Mouse (Mus musculus): ENCODE results near the gene Fam92b. TPM values are rescaled to one million over a fixed set of nuclear protein-coding genes. Genes with fewer than 3 reads are reported as not detected.

Gene Fam92b
- polyA plus RNA-seq, 1 experiment from 2014 or later = 1.5 TPM

DNA sequence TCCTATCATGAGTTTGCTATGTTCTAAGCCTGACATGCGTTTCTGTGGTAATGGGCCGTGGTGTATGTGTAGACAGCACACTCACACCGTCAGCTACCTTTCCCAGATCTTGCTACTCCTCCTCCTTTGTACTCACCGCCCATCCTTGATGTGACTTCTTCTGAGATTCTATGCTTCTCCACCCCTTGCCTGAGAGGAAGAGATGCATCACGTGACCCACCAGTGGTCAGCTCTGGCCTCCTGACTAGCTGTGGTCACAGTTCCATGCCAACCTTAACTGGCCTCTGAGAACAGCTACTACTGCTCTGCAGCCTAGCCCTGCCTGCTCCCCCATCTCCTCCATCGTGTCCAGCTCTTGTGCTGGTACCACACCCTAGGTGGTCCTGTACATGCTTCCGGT is 41.6 kb downstream of the Fam92b start:
- Histone ChIP-seq H3K27ac (ENCODE audit: low read depth) (no peak overlapping the region), H3K4me1 (replicated peaks; ENCODE audit: control insufficient read depth, insufficient read depth, low read length) (no peaks in the 10 kb centered on the region; the same call in 1 of the 2 replicates), H3K4me2 (ENCODE audit: low read length) (no peak overlapping the region), H3K4me3 (ENCODE audit: low read depth, low read length) (no peak overlapping the region), H3K9ac (ENCODE audit: low read length) (no peak overlapping the region), H3K36me3 (ENCODE audit: control insufficient read depth, insufficient read depth, low read length) (no peaks in the 10 kb centered on the region), H3K9me3 (ENCODE audit: control insufficient read depth, low read length) (no peaks in the 10 kb centered on the region), H3K27me3 (replicated peaks; ENCODE audit: control insufficient read depth, insufficient read depth, low read length) (no peaks in the 10 kb centered on the region)
- 85% methylated on average over 7 of the region's 7 CpGs for WGBS
- DNase-seq (ENCODE audit: low spot score) = no peak
- no peak for ATAC-seq (replicated peaks; ENCODE audit: low FRiP score, low TSS enrichment, low read depth)

DNA sequence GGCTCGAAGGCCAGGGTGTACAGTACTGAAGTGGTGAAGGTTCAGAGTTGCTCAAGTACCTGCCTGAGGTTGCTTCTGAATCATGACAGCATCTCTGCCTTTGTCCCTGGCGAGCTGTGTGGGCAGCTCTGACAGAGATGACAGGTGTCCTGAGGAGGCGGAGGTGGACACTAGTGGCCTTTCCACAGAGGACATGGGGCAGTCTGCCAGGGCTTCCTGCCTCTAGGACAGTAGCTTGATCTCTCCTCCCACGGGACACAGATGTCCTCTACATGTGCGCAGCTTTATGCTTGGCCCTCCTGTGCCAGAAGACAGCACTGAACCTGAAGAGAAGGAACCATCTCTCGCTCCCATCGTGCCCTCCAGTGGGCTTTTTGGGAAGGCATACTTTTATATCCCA is 44.1 kb downstream of the Fam92b start:
- ATAC-seq (replicated peaks; ENCODE audit: low FRiP score, low TSS enrichment, low read depth) = no peak
- no peak overlapping the region for H3K9ac ChIP-seq (ENCODE audit: low read length)
- H3K4me1 ChIP-seq (replicated peaks; ENCODE audit: control insufficient read depth, insufficient read depth, low read length) = no peaks in the 10 kb centered on the region; the same call in 1 of the 2 replicates
- H3K4me2 ChIP-seq (ENCODE audit: low read length) = no peak overlapping the region
- WGBS = 84% methylated on average over 7 of the region's 7 CpGs
- H3K4me3 ChIP-seq (ENCODE audit: low read depth, low read length) = no peak overlapping the region
- no peak overlapping the region for H3K27ac ChIP-seq (ENCODE audit: low read depth)
- no peaks in the 10 kb centered on the region for H3K9me3 ChIP-seq (ENCODE audit: control insufficient read depth, low read length)
- H3K36me3 ChIP-seq (ENCODE audit: control insufficient read depth, insufficient read depth, low read length) = no peaks in the 10 kb centered on the region
- DNase-seq (ENCODE audit: low spot score) = no peak
- no peaks in the 10 kb centered on the region for H3K27me3 ChIP-seq (replicated peaks; ENCODE audit: control insufficient read depth, insufficient read depth, low read length)

DNA sequence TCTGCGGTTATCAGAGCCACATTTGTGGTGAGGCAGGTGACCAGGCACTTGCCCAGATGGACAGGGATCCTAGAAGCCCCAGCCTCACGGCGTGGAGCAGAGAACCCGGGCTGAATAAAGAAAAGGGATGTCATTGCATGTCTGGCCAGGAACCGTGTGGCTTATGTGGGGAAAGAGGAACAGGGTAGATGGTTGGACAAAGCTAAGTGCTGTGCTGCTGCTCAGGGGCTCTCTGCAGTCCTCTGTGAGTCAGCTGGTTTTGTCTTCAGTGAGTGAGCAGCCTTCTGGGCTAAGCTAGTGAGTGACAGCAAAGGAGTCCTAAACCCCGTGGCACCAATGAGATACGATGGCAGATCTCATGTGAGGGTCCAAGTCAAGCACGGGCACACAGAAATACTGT is 46.1 kb downstream of the Fam92b start:
- Histone ChIP-seq H3K4me1 (replicated peaks; ENCODE audit: control insufficient read depth, insufficient read depth, low read length) (peaks cover 12% of the 10 kb centered on the region), H3K36me3 (ENCODE audit: control insufficient read depth, insufficient read depth, low read length) (no peaks in the 10 kb centered on the region), H3K4me2 (ENCODE audit: low read length) (no peak overlapping the region), H3K9ac (ENCODE audit: low read length) (no peak overlapping the region), H3K27ac (ENCODE audit: low read depth) (no peak overlapping the region), H3K4me3 (ENCODE audit: low read depth, low read length) (no peak overlapping the region), H3K9me3 (ENCODE audit: control insufficient read depth, low read length) (no peaks in the 10 kb centered on the region), H3K27me3 (replicated peaks; ENCODE audit: control insufficient read depth, insufficient read depth, low read length) (no peaks in the 10 kb centered on the region)
- ATAC-seq (replicated peaks; ENCODE audit: low FRiP score, low TSS enrichment, low read depth) = no peak
- 89% methylated on average over 8 of the region's 8 CpGs for WGBS
- no peak for DNase-seq (ENCODE audit: low spot score)

DNA sequence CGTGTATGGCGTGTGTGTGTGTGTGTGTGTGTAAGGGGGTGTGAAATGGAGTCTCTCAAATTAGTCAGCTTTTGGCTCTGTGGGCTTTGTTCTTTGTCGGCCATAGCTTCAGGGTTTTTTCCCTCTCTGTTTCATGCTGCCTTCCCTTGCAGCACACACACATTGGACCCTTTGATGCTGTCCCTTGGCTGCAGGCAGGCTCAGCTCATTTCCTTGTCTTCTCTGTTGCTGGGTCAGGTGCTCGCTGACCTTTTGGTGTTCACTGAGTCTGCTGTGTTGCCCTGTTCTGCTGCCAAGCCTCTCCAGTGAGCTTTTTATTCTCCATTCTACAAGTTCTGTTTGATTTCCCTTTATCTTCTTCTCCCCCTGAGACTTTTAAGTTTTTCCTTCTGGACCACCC is 47.7 kb downstream of the Fam92b start:
- H3K9ac ChIP-seq (ENCODE audit: low read length) = no peak overlapping the region
- no peak for ATAC-seq (replicated peaks; ENCODE audit: low FRiP score, low TSS enrichment, low read depth)
- H3K9me3 ChIP-seq (ENCODE audit: control insufficient read depth, low read length) = no peaks in the 10 kb centered on the region
- H3K4me1 ChIP-seq (replicated peaks; ENCODE audit: control insufficient read depth, insufficient read depth, low read length) = peaks cover 25% of the 10 kb centered on the region
- H3K4me3 ChIP-seq (ENCODE audit: low read depth, low read length) = no peak overlapping the region
- H3K4me2 ChIP-seq (ENCODE audit: low read length) = no peak overlapping the region
- WGBS = 75% methylated on average over 4 of the region's 4 CpGs
- no peak overlapping the region for H3K27ac ChIP-seq (ENCODE audit: low read depth)
- H3K27me3 ChIP-seq (replicated peaks; ENCODE audit: control insufficient read depth, insufficient read depth, low read length) = no peaks in the 10 kb centered on the region
- DNase-seq (ENCODE audit: low spot score) = no peak
- H3K36me3 ChIP-seq (ENCODE audit: control insufficient read depth, insufficient read depth, low read length) = no peaks in the 10 kb centered on the region

DNA sequence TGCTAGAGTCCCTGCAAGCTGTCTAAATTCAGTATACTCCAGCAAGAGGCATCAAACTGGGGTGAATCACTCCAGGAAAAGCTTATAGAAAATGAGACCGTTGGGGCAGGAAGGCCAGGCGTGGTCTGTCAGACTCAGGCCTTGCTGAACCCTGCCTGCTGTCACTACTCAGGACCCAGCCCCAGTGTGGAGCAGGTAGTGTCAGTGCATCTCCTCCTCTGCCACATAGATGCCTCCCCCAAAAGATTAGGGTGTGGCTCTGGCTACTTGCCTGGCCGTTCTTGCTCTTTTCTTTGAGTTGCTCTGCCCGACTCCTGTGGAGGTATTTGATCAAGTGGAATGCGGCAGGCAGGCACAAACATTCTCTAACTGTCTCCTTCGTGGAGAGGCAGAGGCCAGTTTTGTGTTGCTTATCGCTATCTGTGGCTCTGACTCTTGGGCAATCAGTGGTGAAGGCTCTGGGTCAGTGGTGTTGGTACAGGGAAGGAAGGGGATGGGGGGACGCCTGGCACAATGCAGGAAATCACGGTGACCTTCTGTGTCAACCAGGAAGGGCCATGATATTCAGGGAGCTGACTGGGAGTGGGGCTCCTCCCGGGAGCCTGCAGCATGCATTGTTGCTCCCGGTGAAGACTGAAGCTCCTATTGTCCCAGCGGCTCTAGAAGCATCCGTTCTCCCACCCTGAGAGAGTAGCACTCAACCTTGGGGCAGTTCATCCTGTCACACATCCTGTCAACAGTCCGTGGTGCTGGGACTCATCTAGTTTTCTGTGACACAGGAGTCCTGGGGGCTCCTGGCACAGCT is 50.7 kb downstream of the Fam92b start:
- ATAC-seq (replicated peaks; ENCODE audit: low FRiP score, low TSS enrichment, low read depth) = no peak
- no peak overlapping the region for H3K4me2 ChIP-seq (ENCODE audit: low read length)
- DNase-seq (ENCODE audit: low spot score) = peak; percentile 54
- no peaks in the 10 kb centered on the region for H3K36me3 ChIP-seq (ENCODE audit: control insufficient read depth, insufficient read depth, low read length)
- WGBS = 23% methylated on average over 14 of the region's 14 CpGs
- H3K9me3 ChIP-seq (ENCODE audit: control insufficient read depth, low read length) = no peaks in the 10 kb centered on the region
- H3K27ac ChIP-seq (ENCODE audit: low read depth) = no peak overlapping the region; the same call in 1 of the 2 replicates
- H3K27me3 ChIP-seq (replicated peaks; ENCODE audit: control insufficient read depth, insufficient read depth, low read length) = no peaks in the 10 kb centered on the region
- H3K4me3 ChIP-seq (ENCODE audit: low read depth, low read length) = no peak overlapping the region
- H3K9ac ChIP-seq (ENCODE audit: low read length) = no peak overlapping the region
- peaks cover 35% of the 10 kb centered on the region for H3K4me1 ChIP-seq (replicated peaks; ENCODE audit: control insufficient read depth, insufficient read depth, low read length)

DNA sequence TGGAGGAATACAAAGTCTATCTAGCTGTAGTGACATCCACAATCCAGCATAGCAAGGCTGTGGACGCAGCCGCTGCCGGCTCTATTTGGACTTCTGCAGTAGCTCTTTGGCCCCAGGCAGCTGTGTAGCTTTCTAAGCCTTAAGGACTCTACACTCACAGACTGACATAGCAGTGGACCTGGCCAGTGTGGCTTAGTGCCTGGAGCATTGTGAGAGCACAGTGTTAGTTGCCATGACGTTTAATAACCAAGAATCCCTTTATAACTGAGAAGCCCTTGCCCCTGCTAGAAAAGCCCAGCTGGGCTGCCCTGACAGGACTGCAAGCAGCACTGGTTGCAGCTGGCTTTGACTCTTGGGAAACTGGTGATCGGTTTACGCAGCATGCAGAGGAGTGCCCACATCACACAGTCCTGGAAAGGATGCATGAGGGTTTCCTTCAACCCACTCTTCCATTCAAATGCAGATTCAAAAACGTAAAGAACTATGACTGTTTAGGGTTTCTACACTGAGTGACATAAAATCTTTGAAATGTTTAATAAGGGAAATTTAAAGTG is 52.4 kb downstream of the Fam92b start:
- no peaks in the 10 kb centered on the region for H3K36me3 ChIP-seq (ENCODE audit: control insufficient read depth, insufficient read depth, low read length)
- peak overlapping the region; percentile 38; the same call in 1 of the 2 replicates for H3K27ac ChIP-seq (ENCODE audit: low read depth)
- peaks cover 35% of the 10 kb centered on the region for H3K4me1 ChIP-seq (replicated peaks; ENCODE audit: control insufficient read depth, insufficient read depth, low read length)
- DNase-seq (ENCODE audit: low spot score) (no peak), ATAC-seq (replicated peaks; ENCODE audit: low FRiP score, low TSS enrichment, low read depth) (no peak)
- H3K4me2 ChIP-seq (ENCODE audit: low read length) = no peak overlapping the region
- H3K27me3 ChIP-seq (replicated peaks; ENCODE audit: control insufficient read depth, insufficient read depth, low read length) = no peaks in the 10 kb centered on the region
- no peaks in the 10 kb centered on the region for H3K9me3 ChIP-seq (ENCODE audit: control insufficient read depth, low read length)
- 52% methylated on average over 7 of the region's 7 CpGs for WGBS
- no peak overlapping the region for H3K4me3 ChIP-seq (ENCODE audit: low read depth, low read length)
- no peak overlapping the region for H3K9ac ChIP-seq (ENCODE audit: low read length)

DNA sequence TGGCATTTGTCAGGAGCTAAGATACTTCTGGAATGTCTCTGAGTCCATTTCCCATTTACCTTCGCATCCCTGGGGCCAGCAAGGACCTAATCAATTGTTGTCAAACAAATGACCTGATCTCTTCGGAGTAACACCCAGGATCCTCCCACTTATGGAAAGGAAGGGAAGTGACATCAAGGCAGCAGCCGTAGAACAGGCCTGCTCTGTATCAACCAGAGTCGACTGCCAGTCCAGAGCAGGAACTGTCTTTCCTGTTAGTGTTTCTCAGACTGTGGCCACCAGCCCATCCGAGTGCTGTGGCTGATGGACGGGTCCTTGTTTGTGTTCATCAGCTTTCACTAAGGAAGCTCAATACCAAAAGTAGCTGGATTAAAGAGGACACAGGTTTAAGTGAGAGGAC is 53.0 kb downstream of the Fam92b start:
- ATAC-seq (replicated peaks; ENCODE audit: low FRiP score, low TSS enrichment, low read depth) = no peak
- 14% methylated on average over 6 of the region's 6 CpGs for WGBS
- Histone ChIP-seq H3K4me1 (replicated peaks; ENCODE audit: control insufficient read depth, insufficient read depth, low read length) (peaks cover 40% of the 10 kb centered on the region), H3K9ac (ENCODE audit: low read length) (no peak overlapping the region), H3K27ac (ENCODE audit: low read depth) (peak overlapping the region; percentile 38; the same call in 1 of the 2 replicates), H3K36me3 (ENCODE audit: control insufficient read depth, insufficient read depth, low read length) (no peaks in the 10 kb centered on the region), H3K4me3 (ENCODE audit: low read depth, low read length) (no peak overlapping the region), H3K4me2 (ENCODE audit: low read length) (no peak overlapping the region; the same call in 1 of the 2 replicates), H3K9me3 (ENCODE audit: control insufficient read depth, low read length) (no peaks in the 10 kb centered on the region), H3K27me3 (replicated peaks; ENCODE audit: control insufficient read depth, insufficient read depth, low read length) (no peaks in the 10 kb centered on the region)
- peak; percentile 55 for DNase-seq (ENCODE audit: low spot score)

DNA sequence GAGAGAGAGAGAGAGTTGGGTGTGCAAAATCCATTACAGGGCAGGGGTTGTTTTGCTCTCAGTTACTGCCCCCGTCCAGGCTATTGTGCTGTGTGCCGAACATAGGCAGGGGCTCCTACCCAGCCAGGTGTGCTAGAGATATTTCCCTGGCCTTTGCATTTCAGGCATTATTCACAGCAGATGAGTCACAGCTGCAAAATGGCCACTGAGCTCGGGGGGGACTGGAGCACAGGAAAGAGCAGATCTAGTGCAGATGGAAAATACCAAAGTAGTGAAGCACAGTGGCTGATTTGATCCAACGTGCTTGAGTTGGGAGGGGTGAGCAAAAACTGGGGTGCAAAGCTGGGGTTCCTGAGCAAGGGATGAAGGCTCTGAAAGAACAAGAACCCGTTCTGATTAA is 56.3 kb downstream of the Fam92b start:
- WGBS = 47% methylated on average over 5 of the region's 5 CpGs
- no peak for ATAC-seq (replicated peaks; ENCODE audit: low FRiP score, low TSS enrichment, low read depth)

DNA sequence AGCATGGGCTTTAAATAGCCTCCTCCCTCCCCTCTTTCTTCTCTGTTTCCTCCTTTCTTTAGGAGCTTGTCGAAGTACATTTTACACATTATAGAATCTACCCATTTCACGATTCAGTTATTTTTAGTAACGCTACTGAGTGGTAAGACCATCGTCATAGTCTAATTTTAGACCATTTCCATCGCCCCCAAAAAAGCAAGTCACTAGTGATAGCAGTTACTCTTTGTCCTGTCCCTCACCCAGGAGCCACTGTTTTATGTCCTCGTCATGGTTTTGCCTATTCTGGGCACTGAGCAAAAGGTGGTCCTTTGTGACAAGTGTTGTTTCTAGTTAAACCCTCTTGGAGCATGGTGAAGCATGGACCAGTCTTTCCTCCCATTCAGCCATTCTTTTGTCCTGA is 57.3 kb downstream of the Fam92b start:
- H3K36me3 ChIP-seq (ENCODE audit: control insufficient read depth, insufficient read depth, low read length) = no peaks in the 10 kb centered on the region
- no peak overlapping the region for H3K9ac ChIP-seq (ENCODE audit: low read length)
- H3K27me3 ChIP-seq (replicated peaks; ENCODE audit: control insufficient read depth, insufficient read depth, low read length) = peaks cover 17% of the 10 kb centered on the region
- H3K4me2 ChIP-seq (ENCODE audit: low read length) = no peak overlapping the region
- WGBS = 80% methylated on average over 6 of the region's 6 CpGs
- H3K4me1 ChIP-seq (replicated peaks; ENCODE audit: control insufficient read depth, insufficient read depth, low read length) = peaks cover 24% of the 10 kb centered on the region
- no peak for DNase-seq (ENCODE audit: low spot score)
- ATAC-seq (replicated peaks; ENCODE audit: low FRiP score, low TSS enrichment, low read depth) = no peak
- H3K4me3 ChIP-seq (ENCODE audit: low read depth, low read length) = no peak overlapping the region
- no peak overlapping the region for H3K27ac ChIP-seq (ENCODE audit: low read depth)
- no peaks in the 10 kb centered on the region for H3K9me3 ChIP-seq (ENCODE audit: control insufficient read depth, low read length)

More for the DNA sequence above, 56.3 kb downstream of the Fam92b start:
- no peaks in the 10 kb centered on the region for H3K9me3 ChIP-seq (ENCODE audit: control insufficient read depth, low read length)
- DNase-seq (ENCODE audit: low spot score) = no peak
- peaks cover 7% of the 10 kb centered on the region for H3K27me3 ChIP-seq (replicated peaks; ENCODE audit: control insufficient read depth, insufficient read depth, low read length)
- no peak overlapping the region for H3K4me2 ChIP-seq (ENCODE audit: low read length)
- no peak overlapping the region for H3K4me3 ChIP-seq (ENCODE audit: low read depth, low read length)
- H3K9ac ChIP-seq (ENCODE audit: low read length) = no peak overlapping the region
- no peaks in the 10 kb centered on the region for H3K36me3 ChIP-seq (ENCODE audit: control insufficient read depth, insufficient read depth, low read length)
- H3K27ac ChIP-seq (ENCODE audit: low read depth) = no peak overlapping the region
- peaks cover 31% of the 10 kb centered on the region for H3K4me1 ChIP-seq (replicated peaks; ENCODE audit: control insufficient read depth, insufficient read depth, low read length)
